Mouse (Mus musculus) heart, adult 8-10 months (tissue): ENCODE results near the gene Ints2. TPM values are rescaled to one million over a fixed set of nuclear protein-coding genes. Genes with fewer than 3 reads are reported as not detected.

Experiments
- DNase-seq: peaks from one replicate; pipeline ENCODE4 v3.0.0; 2022; ENCODE audit warnings: low spot score
- total RNA-seq, 4 experiments: library from RNA; stranded (reverse); gene quantifications; 2 replicates each; pipeline ENCODE4 v1.2.4; 2022

Ints2 gene
- total RNA-seq, 4 experiments from 2014 or later, result 6.7 to 7.9 (median 7.2) TPM

DNA sequence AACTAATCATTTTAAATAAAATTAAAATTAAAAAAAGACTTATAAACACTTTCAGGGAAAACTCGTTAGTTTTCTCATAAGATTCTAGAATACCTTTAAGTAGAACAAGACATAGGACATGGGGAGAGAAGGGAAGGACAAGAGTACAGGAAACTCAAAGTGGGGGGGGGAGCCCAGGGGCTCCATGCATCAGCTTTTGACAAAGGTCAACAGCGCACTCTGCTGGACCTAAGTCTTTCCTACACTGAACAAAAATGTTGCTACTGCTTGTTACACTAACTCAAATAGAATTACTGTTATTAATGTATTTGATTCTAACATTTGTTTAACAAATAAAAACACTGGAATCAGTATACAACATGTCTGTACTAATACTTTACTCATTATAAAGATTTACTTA is 83.2 kb downstream of the Ints2 start:
- peak; percentile 45 for DNase-seq

DNA sequence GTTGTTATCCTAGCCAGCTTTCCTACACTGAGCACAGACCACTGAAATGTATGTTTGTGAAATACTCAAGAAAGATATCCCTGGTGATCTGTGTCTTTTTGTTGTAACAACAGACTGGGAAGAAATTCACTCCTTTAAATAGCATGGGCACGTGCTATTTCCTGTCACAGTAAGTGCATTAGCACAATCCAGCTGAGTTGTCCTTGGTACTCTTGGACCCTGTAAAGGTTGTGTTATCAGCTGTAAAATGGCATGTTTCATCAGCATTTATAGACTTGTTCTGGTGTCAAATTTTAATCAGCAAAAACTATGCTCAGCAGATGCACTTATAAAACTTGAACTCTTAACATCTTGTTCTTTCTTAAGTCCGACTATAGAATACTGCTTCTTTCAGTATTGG is 86.6 kb downstream of the Ints2 start:
- DNase-seq, result no peak

Other genes starting within 250 kb of the Ints2 start
- under 1 TPM; 0.16 to 0.37 (median 0.28) TPM for gene Brip1, start 56.4 kb downstream of the Ints2 start, total RNA-seq
- 10 to 100 TPM; 28.7 to 42.4 (median 33.7) TPM for gene Med13, start 100.0 kb upstream of the Ints2 start, total RNA-seq
- 10 to 100 TPM; 25.4 to 30.0 (median 29.3) TPM for gene Rnft1, start 227.1 kb upstream of the Ints2 start, total RNA-seq